Mouse (Mus musculus) kidney, embryonic 14.5 days (tissue): Measurements from ENCODE around the gene Dnah3. TPM values are rescaled to one million over a fixed set of nuclear protein-coding genes. Genes with fewer than 3 reads are reported as not detected.

ENCODE experiments used
- ATAC-seq: fragments of 200-750 bp; cut with Nextera tagmentation; 2 replicates; pipeline ENCODE4 v1.8.0; 2017; ENCODE audit warnings: moderate number of reproducible peaks, mild to moderate bottlenecking, moderate TSS enrichment, moderate library complexity; ENCODE audit not compliant: low FRiP score, low TSS enrichment
- H3K27ac ChIP-seq: fragments of 300-500 bp; sonication (generic); 2 replicates; pipeline ENCODE4 v1.5.1; 2014; ENCODE audit warnings: low read depth, mild to moderate bottlenecking, low read length, moderate library complexity, mixed read lengths
- H3K27me3 ChIP-seq: fragments of 300-500 bp; sonication (generic); 2 replicates; pipeline ENCODE4 v1.6.1; 2014; ENCODE audit warnings: mild to moderate bottlenecking, low read length; ENCODE audit not compliant: control insufficient read depth, insufficient read depth
- H3K36me3 ChIP-seq: fragments of 300-500 bp; sonication (generic); 2 replicates; pipeline ENCODE4 v1.6.1; 2014; ENCODE audit warnings: low read length, mixed read lengths; ENCODE audit not compliant: control insufficient read depth, insufficient read depth
- H3K4me1 ChIP-seq: fragments of 300-500 bp; sonication (generic); 2 replicates; pipeline ENCODE4 v1.6.1; 2014; ENCODE audit warnings: low read length, mixed read lengths; ENCODE audit not compliant: control insufficient read depth, insufficient read depth
- H3K4me2 ChIP-seq: fragments of 300-500 bp; sonication (generic); replicated peaks from 2 replicates; pipeline ENCODE4 v1.6.1; 2014; ENCODE audit warnings: low read depth, mild to moderate bottlenecking, low read length
- H3K4me3 ChIP-seq: fragments of 300-500 bp; sonication (generic); 2 replicates; pipeline ENCODE4 v1.5.1; 2014; ENCODE audit warnings: mild to moderate bottlenecking, low read length
- H3K9ac ChIP-seq: fragments of 300-500 bp; sonication (generic); 2 replicates; pipeline ENCODE4 v1.6.1; 2014; ENCODE audit warnings: low read depth, mild to moderate bottlenecking, low read length, moderate library complexity
- H3K9me3 ChIP-seq: fragments of 300-500 bp; sonication (generic); 2 replicates; pipeline ENCODE4 v1.6.1; 2016; ENCODE audit warnings: low read length; ENCODE audit not compliant: control insufficient read depth
- WGBS: fragments of 180-500 bp; shearing (Covaris S2); extraction: QIAGEN DNeasy Blood & Tissue Kit; methylation state at CpG from one replicate; pipeline ENCODE4 v1.1.7; 2014; 5-methylcytosine and 5-hydroxymethylcytosine counted together
- polyA plus RNA-seq: library from polyadenylated mRNA; unstranded; fragments of >200 nt; fragmentation: Nextera tagmentation; extraction: Ambion mirVana; gene quantifications from 2 replicates; pipeline ENCODE4 v1.2.1, GENCODE M21; 2014

Gene Dnah3
- polyA plus RNA-seq, 1 experiment from 2014 or later = not detected

DNA sequence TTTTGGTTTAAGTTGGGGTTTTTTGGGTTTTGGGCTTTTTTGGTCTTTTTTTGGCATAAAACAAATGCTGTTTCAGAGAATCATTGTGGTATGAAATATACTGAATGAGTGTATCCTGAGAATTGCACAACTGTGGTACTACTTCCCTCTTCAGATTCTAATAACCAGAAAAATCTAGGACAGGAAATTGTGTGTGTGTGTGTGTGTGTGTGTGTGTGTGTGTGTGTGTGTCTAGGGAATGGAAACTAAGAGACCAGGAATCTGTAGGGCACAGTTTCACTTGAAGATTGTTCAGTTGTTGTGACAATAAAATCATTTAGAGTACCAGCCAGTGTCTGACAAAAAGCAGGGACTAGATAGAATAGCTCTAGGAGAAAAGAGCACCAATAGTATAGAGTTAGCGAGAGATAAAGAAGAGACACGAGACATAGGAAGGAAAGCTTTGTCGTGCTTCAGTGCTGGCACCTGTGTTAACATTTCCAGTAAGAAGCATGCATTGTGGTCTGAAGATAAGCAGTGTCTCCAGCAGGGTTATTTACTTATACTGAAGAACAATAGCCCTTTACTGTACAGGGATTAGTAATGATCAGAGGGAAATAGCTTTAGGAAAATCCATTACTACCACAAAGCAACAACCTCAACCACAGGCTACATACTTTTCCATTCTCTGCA, 195.6 kb downstream of the Dnah3 start:
- no peak for ATAC-seq
- no peaks in the 10 kb centered on the region for H3K9me3 ChIP-seq
- WGBS = 80% methylated on average over 3 of the region's 3 CpGs

DNA sequence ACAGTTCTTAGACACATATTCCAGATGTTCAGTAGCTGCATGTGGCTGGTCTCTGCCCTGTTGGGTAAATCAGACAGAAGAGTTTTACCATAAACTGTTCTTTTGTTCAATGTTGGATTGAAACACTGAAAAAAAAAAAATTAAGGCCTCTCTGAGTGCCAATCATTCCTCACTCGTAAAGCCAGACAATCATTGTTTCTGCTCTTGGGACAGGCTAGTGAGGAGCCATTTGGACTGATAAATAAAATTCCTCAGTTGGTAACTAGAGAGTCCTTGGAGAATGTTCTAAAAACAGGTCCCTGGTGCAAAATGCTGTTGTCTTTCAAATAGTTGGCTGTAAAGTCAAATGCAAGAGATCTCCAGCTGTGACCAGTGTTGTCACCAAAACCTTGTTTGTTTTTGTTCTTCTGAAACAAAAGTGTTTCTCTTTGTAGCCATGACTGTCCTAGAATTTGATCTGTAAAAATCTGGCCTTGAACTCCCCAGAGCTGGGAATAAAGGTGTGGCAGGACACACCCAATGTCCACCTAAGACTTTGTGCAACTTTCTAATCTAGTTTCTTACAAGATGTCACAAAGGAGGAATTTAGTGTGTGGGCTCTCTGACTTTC, 196.7 kb downstream of the Dnah3 start:
- H3K4me1 ChIP-seq = peaks cover 10% of the 10 kb centered on the region; the same call in 1 of the 2 replicates
- no peaks in the 10 kb centered on the region for H3K27me3 ChIP-seq
- ATAC-seq = no peak
- H3K36me3 ChIP-seq = no peaks in the 10 kb centered on the region
- no peak overlapping the region for H3K4me2 ChIP-seq
- H3K9me3 ChIP-seq = no peaks in the 10 kb centered on the region
- H3K4me3 ChIP-seq = no peak overlapping the region
- H3K9ac ChIP-seq = no peak overlapping the region
- H3K27ac ChIP-seq = no peak overlapping the region
- WGBS = 72% methylated on average over 1 of the region's 1 CpGs

More for the DNA sequence above, 195.6 kb downstream of the Dnah3 start:
- H3K36me3 ChIP-seq = no peaks in the 10 kb centered on the region
- H3K4me2 ChIP-seq = no peak overlapping the region
- no peak overlapping the region for H3K9ac ChIP-seq
- H3K4me3 ChIP-seq = no peak overlapping the region
- H3K4me1 ChIP-seq = peaks cover 6% of the 10 kb centered on the region; the same call in 1 of the 2 replicates
- H3K27me3 ChIP-seq = no peaks in the 10 kb centered on the region
- no peak overlapping the region for H3K27ac ChIP-seq

DNA sequence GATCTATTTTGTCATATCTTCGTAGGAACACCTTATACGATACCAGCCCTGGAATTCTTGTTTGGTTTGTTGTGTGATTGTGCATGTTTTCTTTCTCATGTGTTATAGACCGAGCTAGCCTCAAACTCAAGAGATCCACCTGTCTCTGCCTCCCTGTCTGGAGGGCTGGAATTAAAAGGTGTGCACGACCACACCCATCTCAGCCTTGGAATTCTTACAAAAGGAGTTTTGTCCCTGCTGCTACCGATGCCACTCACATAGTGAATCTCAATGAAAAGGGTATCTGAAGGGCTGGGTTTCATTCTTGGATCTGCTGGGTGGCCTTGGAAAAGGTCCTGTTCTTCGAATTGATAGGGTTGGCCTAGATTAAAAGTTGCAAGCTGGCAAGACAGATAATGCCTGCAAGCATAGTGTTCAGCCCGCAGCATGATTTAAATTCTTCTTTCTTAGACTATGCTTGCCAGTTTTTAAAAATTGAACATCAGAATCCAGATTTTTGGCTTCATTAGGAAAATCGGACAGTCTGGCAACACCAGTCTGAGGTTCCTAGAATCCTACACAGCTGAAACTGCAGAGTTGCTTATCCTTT, 197.5 kb downstream of the Dnah3 start:
- no peak for ATAC-seq
- no peaks in the 10 kb centered on the region for H3K27me3 ChIP-seq
- WGBS = 89% methylated on average over 8 of the region's 8 CpGs
- no peak overlapping the region for H3K27ac ChIP-seq
- H3K4me2 ChIP-seq = no peak overlapping the region
- H3K4me1 ChIP-seq = peaks cover 10% of the 10 kb centered on the region; the same call in 1 of the 2 replicates
- H3K9me3 ChIP-seq = no peaks in the 10 kb centered on the region
- no peaks in the 10 kb centered on the region for H3K36me3 ChIP-seq
- H3K9ac ChIP-seq = no peak overlapping the region
- H3K4me3 ChIP-seq = no peak overlapping the region

DNA sequence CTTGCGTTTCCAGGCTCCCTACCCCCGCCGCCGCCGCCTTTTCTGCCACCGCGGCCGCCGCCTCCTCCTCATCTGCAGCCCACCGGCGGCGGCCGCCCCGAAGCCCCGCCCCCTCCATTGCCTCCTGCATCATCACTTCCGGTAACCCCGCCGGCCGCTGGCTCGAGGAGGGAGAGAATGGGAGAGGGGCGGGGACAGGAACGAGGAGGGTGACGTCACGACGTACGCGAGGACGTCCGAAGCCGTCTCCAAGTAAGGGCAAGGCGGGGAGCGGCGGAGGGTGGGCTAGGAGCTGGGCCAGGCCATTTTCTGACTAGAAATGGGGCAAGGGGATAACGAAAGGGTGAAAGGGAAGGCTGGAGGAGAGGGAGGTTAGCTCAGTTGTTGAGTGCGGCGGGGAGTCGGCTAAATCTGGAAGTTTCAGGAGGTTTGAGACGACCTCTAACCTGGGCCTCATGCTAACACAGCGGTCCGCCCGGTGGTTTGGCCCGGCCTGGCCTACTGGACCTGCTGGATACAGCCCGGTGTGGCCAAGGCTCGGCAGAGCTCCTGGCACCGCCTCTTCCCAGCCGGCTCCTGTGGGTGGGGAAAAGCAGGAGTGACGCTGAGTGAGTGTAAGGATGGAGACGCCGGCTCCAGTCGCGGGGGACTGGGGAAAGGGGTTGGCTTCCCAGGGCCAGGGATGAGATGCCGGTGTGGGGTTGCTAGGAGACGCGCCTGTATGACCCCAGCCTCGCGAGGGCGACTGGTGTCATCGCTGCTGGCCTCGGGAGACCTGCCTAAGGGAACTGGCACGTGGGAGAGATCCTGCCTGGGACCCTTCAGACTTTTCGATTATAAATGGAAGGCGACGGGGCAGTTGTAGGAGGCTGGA, 199.2 kb downstream of the Dnah3 start, which contains the start of the genes Lyrm1 and Dcun1d3:
Gene Lyrm1, plus strand, starts transcription at position 223 of the 874 bp plus-strand sequence.
Gene Dcun1d3, minus strand, starts transcription at position 660 of the 874 bp plus-strand sequence.
- H3K4me2 ChIP-seq = peak within 1 kb of the TSS; percentile 75
- H3K9me3 ChIP-seq = no peaks in the 10 kb centered on the region
- peak; percentile 98 for ATAC-seq
- under 1% methylated on average over 62 of the region's 63 CpGs for WGBS
- peaks cover 10% of the 10 kb centered on the region; the same call in 1 of the 2 replicates for H3K4me1 ChIP-seq
- peak within 1 kb of the TSS; percentile 79 for H3K4me3 ChIP-seq
- H3K27ac ChIP-seq = peak within 1 kb of the TSS; percentile 93
- peak within 1 kb of the TSS; percentile 80 for H3K9ac ChIP-seq
- no peaks in the 10 kb centered on the region for H3K27me3 ChIP-seq
- no peaks in the 10 kb centered on the region for H3K36me3 ChIP-seq

DNA sequence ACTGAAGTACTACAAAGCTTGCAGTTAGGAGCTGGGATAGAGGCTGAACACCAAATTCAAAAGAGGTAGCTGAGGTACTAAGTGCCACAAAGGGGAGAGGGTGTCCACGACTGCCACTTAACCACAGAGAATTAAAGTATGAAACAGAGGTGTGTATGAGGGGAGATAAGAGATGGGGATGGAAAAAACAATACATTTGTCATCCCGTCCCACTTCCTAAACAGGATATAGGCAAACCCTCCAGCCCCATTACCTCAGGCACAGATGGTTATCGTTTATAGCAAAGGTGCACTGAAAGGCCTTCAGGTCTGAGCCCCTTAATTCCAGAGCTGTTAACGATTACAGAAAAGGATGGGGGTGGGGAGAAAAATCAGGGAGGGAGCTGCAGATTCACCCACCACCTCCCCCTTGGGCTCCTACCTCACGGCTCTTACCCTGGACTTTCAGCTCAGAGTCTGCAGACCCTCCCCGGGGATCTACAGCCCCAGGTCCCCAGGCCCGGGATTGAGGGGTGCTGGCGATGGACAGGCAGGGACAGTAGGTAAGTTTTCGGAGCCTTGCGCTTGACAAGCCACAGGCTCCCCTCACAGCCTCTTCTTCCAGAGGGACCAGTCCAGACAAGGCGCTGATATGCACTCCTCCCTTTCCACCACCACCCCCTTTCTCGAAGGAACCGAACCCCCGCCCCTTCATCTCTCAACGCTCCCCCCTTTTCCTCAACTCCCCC, 200.1 kb downstream of the Dnah3 start:
- peak; percentile 74 for ATAC-seq
- H3K9me3 ChIP-seq = no peaks in the 10 kb centered on the region
- H3K9ac ChIP-seq = peak overlapping the region; percentile 80
- H3K36me3 ChIP-seq = no peaks in the 10 kb centered on the region
- under 1% methylated on average over 15 of the region's 15 CpGs for WGBS
- H3K27ac ChIP-seq = peak overlapping the region; percentile 93
- peak overlapping the region; percentile 79 for H3K4me3 ChIP-seq
- H3K27me3 ChIP-seq = no peaks in the 10 kb centered on the region
- H3K4me1 ChIP-seq = peaks cover 10% of the 10 kb centered on the region; the same call in 1 of the 2 replicates
- peak overlapping the region; percentile 70 for H3K4me2 ChIP-seq

DNA sequence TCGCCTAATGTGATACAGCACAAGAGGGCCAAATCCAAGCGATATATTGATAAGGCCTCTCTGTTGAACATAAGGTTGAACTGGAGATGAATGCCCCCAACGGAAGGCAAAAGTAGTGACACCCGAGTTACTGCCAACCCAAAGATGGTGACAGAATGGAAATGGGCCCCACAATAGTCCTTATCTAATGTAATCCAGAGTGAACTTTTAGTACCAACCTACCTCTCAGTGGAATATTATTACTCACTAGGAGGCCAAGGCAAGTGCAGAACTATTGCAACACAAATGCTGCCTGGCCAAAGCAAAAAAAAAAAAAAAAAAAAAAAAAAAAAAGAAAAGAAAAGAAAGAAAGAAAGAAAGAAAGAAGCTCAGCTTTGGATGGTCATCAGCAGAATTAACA, 202.3 kb downstream of the Dnah3 start:
- no peak overlapping the region for H3K27ac ChIP-seq
- no peaks in the 10 kb centered on the region for H3K9me3 ChIP-seq
- no peak for ATAC-seq
- peaks cover 10% of the 10 kb centered on the region; the same call in 1 of the 2 replicates for H3K4me1 ChIP-seq
- no peaks in the 10 kb centered on the region for H3K27me3 ChIP-seq
- H3K36me3 ChIP-seq = no peaks in the 10 kb centered on the region
- no peak overlapping the region for H3K4me2 ChIP-seq
- 89% methylated on average over 4 of the region's 4 CpGs for WGBS
- H3K4me3 ChIP-seq = no peak overlapping the region
- H3K9ac ChIP-seq = no peak overlapping the region

DNA sequence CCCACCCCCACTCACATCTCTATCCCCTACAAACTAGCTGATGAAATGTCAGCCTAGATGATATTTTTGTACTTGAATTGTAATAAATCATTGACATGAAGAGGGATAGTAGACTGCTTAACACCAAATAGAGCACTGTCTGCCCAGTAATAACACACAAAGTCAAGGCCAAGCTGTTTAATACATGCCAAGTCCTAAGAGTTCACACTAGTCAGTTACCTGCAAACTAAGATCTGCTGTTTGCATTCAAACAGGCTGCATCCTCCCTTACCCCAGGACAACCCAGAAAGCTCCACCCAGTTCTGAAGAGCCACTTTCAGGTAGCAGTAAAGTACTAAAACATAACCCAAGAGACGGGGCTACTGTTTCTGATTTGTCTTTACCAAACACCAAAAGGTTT, 202.9 kb downstream of the Dnah3 start:
- Histone ChIP-seq H3K4me3 (no peak overlapping the region), H3K27ac (no peak overlapping the region), H3K36me3 (no peaks in the 10 kb centered on the region), H3K9ac (no peak overlapping the region), H3K4me1 (peaks cover 10% of the 10 kb centered on the region; the same call in 1 of the 2 replicates), H3K4me2 (no peak overlapping the region), H3K27me3 (no peaks in the 10 kb centered on the region), H3K9me3 (no peaks in the 10 kb centered on the region)
- 91% methylated on average over 1 of the region's 1 CpGs for WGBS
- ATAC-seq = no peak

DNA sequence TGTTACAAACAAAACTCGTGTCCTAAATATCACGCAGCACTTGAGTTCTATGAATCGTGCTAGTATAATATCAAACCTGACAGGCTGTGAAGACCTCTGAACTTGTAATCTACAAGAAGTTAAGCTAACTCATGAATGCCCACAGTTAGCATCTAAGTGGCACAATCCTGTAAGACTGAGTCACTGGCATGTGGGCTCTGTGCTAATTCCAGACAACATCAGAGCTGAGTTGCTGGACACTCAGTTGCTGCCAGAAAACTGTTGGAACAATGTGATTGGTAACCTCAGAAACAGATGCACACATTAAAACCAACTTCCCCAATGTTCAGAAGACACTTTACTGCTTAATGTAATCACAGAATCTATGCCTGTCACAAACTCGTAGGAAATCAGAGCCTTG, 207.2 kb downstream of the Dnah3 start:
- no peaks in the 10 kb centered on the region for H3K9me3 ChIP-seq
- no peak for ATAC-seq
- H3K27me3 ChIP-seq = no peaks in the 10 kb centered on the region
- WGBS = 89% methylated on average over 4 of the region's 4 CpGs
- no peaks in the 10 kb centered on the region for H3K36me3 ChIP-seq
- no peak overlapping the region for H3K4me3 ChIP-seq
- no peak overlapping the region for H3K9ac ChIP-seq
- no peak overlapping the region for H3K4me2 ChIP-seq
- no peak overlapping the region for H3K27ac ChIP-seq
- H3K4me1 ChIP-seq = no peaks in the 10 kb centered on the region
